Mouse (Mus musculus) CH12.LX (cell line): ENCODE results near the gene Gm49318. TPM values are rescaled to one million over a fixed set of nuclear protein-coding genes. Genes with fewer than 3 reads are reported as not detected.
A peak's percentile ranks its signal among the peaks of the same experiment; 100 is the strongest.

Experiments
- DNase-seq: peaks from one replicate; pipeline ENCODE4 v3.0.0-alpha.2; 2013; ENCODE audit errors: extremely low read depth
- H3K27ac ChIP-seq: 2 replicates; pipeline ENCODE4 v1.5.1; 2012; ENCODE audit warnings: low read depth, mild to moderate bottlenecking, control low read depth, moderate library complexity; ENCODE audit not compliant: insufficient read depth
- H3K27me3 ChIP-seq: replicated peaks from 2 replicates; pipeline ENCODE3; 2012; ENCODE audit warnings: inconsistent platforms
- H3K36me3 ChIP-seq, 2 experiments: replicated peaks in 1 of 2; 2 replicates each; pipeline versions ENCODE3 to v1.6.1; 2012; ENCODE audit warnings: inconsistent platforms in 1 of 2, low read length in 1 of 2, mild to moderate bottlenecking in 1 of 2, mixed read lengths in 1 of 2, moderate library complexity in 1 of 2; ENCODE audit not compliant: control insufficient read depth in 1 of 2, insufficient read depth in 1 of 2
- H3K4me1 ChIP-seq, 2 experiments: 2 replicates each; pipeline ENCODE4 v1.6.1; 2012; ENCODE audit warnings: inconsistent platforms in 1 of 2, moderate library complexity in 1 of 2; ENCODE audit not compliant: insufficient read depth in 2 of 2, control insufficient read depth in 1 of 2
- H3K4me2 ChIP-seq: 2 replicates; pipeline ENCODE4 v1.6.1; 2012; ENCODE audit warnings: low read depth, mild to moderate bottlenecking, control low read depth; ENCODE audit not compliant: poor library complexity, insufficient read depth, severe bottlenecking
- H3K4me3 ChIP-seq, 3 experiments: fragments of 150-350 bp in 1 of 3; sonication (generic) in 1 of 3; replicated peaks in 1 of 3; 2 replicates each; pipeline versions ENCODE3 to v1.5.1; 2011 to 2012; ENCODE audit warnings: low read depth in 2 of 3, low read length in 2 of 3, mild to moderate bottlenecking in 2 of 3, moderate library complexity in 2 of 3, control low read depth in 1 of 3, improper control_type of control experiment in 1 of 3, inconsistent platforms in 1 of 3, mixed read lengths in 1 of 3; ENCODE audit not compliant: poor library complexity in 1 of 3
- H3K79me2 ChIP-seq: replicated peaks from 2 replicates; pipeline ENCODE4 v1.6.1; 2012; ENCODE audit warnings: mild to moderate bottlenecking, moderate library complexity; ENCODE audit not compliant: control insufficient read depth, poor library complexity, insufficient read depth, severe bottlenecking; ENCODE audit errors: extremely low read depth
- H3K9ac ChIP-seq: 2 replicates; pipeline ENCODE4 v1.6.1; 2012; ENCODE audit warnings: low read depth, mild to moderate bottlenecking, control low read depth, moderate library complexity; ENCODE audit not compliant: insufficient read depth
- H3K9me3 ChIP-seq: replicated peaks from 2 replicates; pipeline ENCODE3; 2012; ENCODE audit warnings: low read length, inconsistent platforms, mixed read lengths
- BHLHE40 ChIP-seq: IDR thresholded peaks from 2 replicates; pipeline ENCODE4 v1.6.1; 2011; ENCODE audit warnings: mild to moderate bottlenecking, low read depth, low read length, improper control_type of control experiment
- CHD1 ChIP-seq: IDR thresholded peaks from 2 replicates; pipeline ENCODE4 v1.6.1; 2012; ENCODE audit warnings: low read depth, low read length, improper control_type of control experiment, inconsistent platforms
- CHD2 ChIP-seq: IDR thresholded peaks from 2 replicates; pipeline ENCODE4 v1.6.1; 2011; ENCODE audit warnings: low read length, improper control_type of control experiment
- CTCF ChIP-seq, 2 experiments: IDR thresholded peaks in 1 of 2; conservative IDR thresholded peaks in 1 of 2; 2 replicates each; pipeline ENCODE4 v1.5.1; 2011 to 2012; ENCODE audit warnings: low read depth in 2 of 2, low read length in 2 of 2, improper control_type of control experiment in 1 of 2, inconsistent platforms in 1 of 2, mild to moderate bottlenecking in 1 of 2, moderate library complexity in 1 of 2
- E2F4 ChIP-seq: IDR thresholded peaks from 2 replicates; pipeline ENCODE4 v1.6.1; 2011; ENCODE audit warnings: low read depth, low read length, improper control_type of control experiment; ENCODE audit not compliant: insufficient replicate concordance
- ELF1 ChIP-seq: IDR thresholded peaks from 2 replicates; pipeline ENCODE4 v1.6.1; 2014; ENCODE audit warnings: low read depth, mild to moderate bottlenecking, inconsistent platforms, low read length, improper control_type of control experiment
- EP300 ChIP-seq: IDR thresholded peaks from 2 replicates; pipeline ENCODE4 v1.6.1; 2011; ENCODE audit warnings: low read length, improper control_type of control experiment
- ETS1 ChIP-seq: conservative IDR thresholded peaks from 2 replicates; pipeline ENCODE4 v1.6.1; 2012; ENCODE audit warnings: low read depth, mild to moderate bottlenecking, inconsistent platforms, low read length, improper control_type of control experiment, moderate library complexity
- GABPA ChIP-seq: IDR thresholded peaks from 2 replicates; pipeline ENCODE4 v1.6.1; 2012; ENCODE audit warnings: low read depth, low read length, improper control_type of control experiment, inconsistent platforms; ENCODE audit not compliant: insufficient replicate concordance
- HCFC1 ChIP-seq: IDR thresholded peaks from 2 replicates; pipeline ENCODE4 v1.6.1; 2012; ENCODE audit warnings: low read depth, mild to moderate bottlenecking, inconsistent platforms, low read length, improper control_type of control experiment
- IRF4 ChIP-seq: IDR thresholded peaks from 2 replicates; pipeline ENCODE4 v1.6.1; 2014; ENCODE audit warnings: low read depth, mild to moderate bottlenecking, inconsistent platforms, low read length, improper control_type of control experiment
- JUN ChIP-seq: IDR thresholded peaks from 2 replicates; pipeline ENCODE4 v1.6.1; 2011; ENCODE audit warnings: low read depth, mild to moderate bottlenecking, low read length, improper control_type of control experiment, moderate library complexity; ENCODE audit not compliant: insufficient read depth
- JUND ChIP-seq: conservative IDR thresholded peaks from 2 replicates; pipeline ENCODE4 v1.6.1; 2011; ENCODE audit warnings: low read depth, low read length, improper control_type of control experiment
- KAT2A ChIP-seq: IDR thresholded peaks from 2 replicates; pipeline ENCODE4 v1.6.1; 2012; ENCODE audit warnings: low read length, improper control_type of control experiment, inconsistent platforms; ENCODE audit not compliant: insufficient replicate concordance
- MAFK ChIP-seq: IDR thresholded peaks from 2 replicates; pipeline ENCODE4 v1.6.1; 2011; ENCODE audit warnings: low read length, improper control_type of control experiment; ENCODE audit not compliant: insufficient replicate concordance
- MAX ChIP-seq: IDR thresholded peaks from 2 replicates; pipeline ENCODE4 v1.6.1; 2011; ENCODE audit warnings: low read length, improper control_type of control experiment
- MAZ ChIP-seq: IDR thresholded peaks from 2 replicates; pipeline ENCODE4 v1.6.1; 2012; ENCODE audit warnings: low read depth, mild to moderate bottlenecking, inconsistent platforms, low read length, improper control_type of control experiment, moderate library complexity
- MEF2A ChIP-seq: IDR thresholded peaks from 2 replicates; pipeline ENCODE4 v1.6.1; 2014; ENCODE audit warnings: low read depth, mild to moderate bottlenecking, inconsistent platforms, low read length, improper control_type of control experiment, borderline replicate concordance
- NELFE ChIP-seq: IDR thresholded peaks from 2 replicates; pipeline ENCODE4 v1.6.1; 2011; ENCODE audit warnings: low read depth, low read length, improper control_type of control experiment
- PAX5 ChIP-seq: IDR thresholded peaks from 2 replicates; pipeline ENCODE4 v1.6.1; 2012; ENCODE audit warnings: low read length, inconsistent platforms, mixed read lengths
- POLR2A ChIP-seq: IDR thresholded peaks from 2 replicates; pipeline ENCODE4 v1.6.1; 2011; ENCODE audit warnings: low read depth, mild to moderate bottlenecking, improper control_type of control experiment, low read length
- POLR2AphosphoS2 ChIP-seq: IDR thresholded peaks from 2 replicates; pipeline ENCODE4 v1.6.1; 2011; ENCODE audit warnings: low read depth, low read length, improper control_type of control experiment
- RAD21 ChIP-seq: IDR thresholded peaks from 2 replicates; pipeline ENCODE4 v1.6.1; 2011; ENCODE audit warnings: low read depth, mild to moderate bottlenecking, low read length, improper control_type of control experiment, moderate library complexity
- RCOR1 ChIP-seq: conservative IDR thresholded peaks from 2 replicates; pipeline ENCODE4 v1.6.1; 2012; ENCODE audit warnings: low read depth, mild to moderate bottlenecking, inconsistent platforms, low read length, improper control_type of control experiment
- SMC3 ChIP-seq: IDR thresholded peaks from 2 replicates; pipeline ENCODE4 v1.6.1; 2011; ENCODE audit warnings: low read depth, low read length, improper control_type of control experiment
- TBP ChIP-seq: conservative IDR thresholded peaks from 2 replicates; pipeline ENCODE4 v1.6.1; 2011; ENCODE audit warnings: low read depth, low read length, improper control_type of control experiment
- TCF12 ChIP-seq: IDR thresholded peaks from 2 replicates; pipeline ENCODE4 v1.6.1; 2014; ENCODE audit warnings: low read depth, mild to moderate bottlenecking, inconsistent platforms, low read length, improper control_type of control experiment
- UBTF ChIP-seq: IDR thresholded peaks from 2 replicates; pipeline ENCODE4 v1.6.1; 2012; ENCODE audit warnings: low read depth, mild to moderate bottlenecking, inconsistent platforms, low read length, improper control_type of control experiment, moderate library complexity
- USF2 ChIP-seq: conservative IDR thresholded peaks from 2 replicates; pipeline ENCODE4 v1.6.1; 2011; ENCODE audit warnings: low read depth, low read length, improper control_type of control experiment
- ZC3H11A ChIP-seq: IDR thresholded peaks from 2 replicates; pipeline ENCODE4 v1.6.1; 2012; ENCODE audit warnings: low read depth, mild to moderate bottlenecking, inconsistent platforms, low read length, improper control_type of control experiment
- ZMIZ1 ChIP-seq: IDR thresholded peaks from 2 replicates; pipeline ENCODE4 v1.6.1; 2012; ENCODE audit warnings: low read depth, mild to moderate bottlenecking, inconsistent platforms, low read length, improper control_type of control experiment
- ZNF384 ChIP-seq: IDR thresholded peaks from 2 replicates; pipeline ENCODE4 v1.6.1; 2012; ENCODE audit warnings: low read depth, low read length, improper control_type of control experiment, inconsistent platforms
- dilution Hi-C: fragments of 300-500 bp; cut with MboI; formaldehyde crosslinking; loops from 2 replicates; pipeline ENCODE4 v1.14.3; 2020; ENCODE audit warnings: low sequenced_read_pairs; ENCODE audit not compliant: extremely low pct_unique_long_range_greater_than_20kb, extremely low pct_ligation_motif_present
- in situ Hi-C: fragments of 300-500 bp; cut with MboI; formaldehyde crosslinking; loops from 3 replicates; pipeline ENCODE4 v1.14.3; 2019; ENCODE audit warnings: low sequenced_read_pairs, low pct_ligation_motif_present, low pct_unique_long_range_greater_than_20kb, mixed read lengths
- polyA plus RNA-seq: library from polyadenylated mRNA; unstranded; fragments of >175 nt; gene quantifications from 2 replicates; pipeline ENCODE4 v1.2.1, GENCODE M21; 2012; ENCODE audit warnings: low read depth; ENCODE audit not compliant: insufficient read length
- total RNA-seq, 2 experiments: library from RNA; depleted of rRNA; stranded (reverse); fragments of 300-350 nt in 1 of 2; fragments of >200 nt in 1 of 2; gene quantifications; 2 replicates each; pipeline ENCODE4 v1.2.3; 2012 to 2014

Gm49318 gene
- total and polyA plus RNA-seq, 3 experiments: not detected

- no peak within 1 kb of the TSS for H3K27ac ChIP-seq
- no peak within 1 kb of the TSS for H3K4me2 ChIP-seq
- in situ Hi-C loops: no loop called here
- no peak for TF ChIP-seq HCFC1
- no peak for TF ChIP-seq ZC3H11A
- TF ChIP-seq RAD21: no peak
- no peak for TF ChIP-seq CHD2
- no peak for TF ChIP-seq CHD1
- peaks cover 39% of the 10 kb centered on the region for H3K27me3 ChIP-seq
- dilution Hi-C loops: no loop called here
- peaks cover 4 to 7% of the 10 kb centered on the region in 2 experiments; a peak in 2 of 4 replicates for H3K4me1 ChIP-seq
- H3K36me3 ChIP-seq: no peaks in the 10 kb centered on the region
- H3K4me3 ChIP-seq: no peak within 1 kb of the TSS
- H3K79me2 ChIP-seq: no peaks in the 10 kb centered on the region
- H3K9me3 ChIP-seq: no peaks in the 10 kb centered on the region
- DNase-seq: no peak
- no peak within 1 kb of the TSS for H3K9ac ChIP-seq
These were observed 28.1 kb upstream of the Gm49318 start, which contains the start of gene Cnn1 for GRCm38 (mm10) chr9:22098993-22099696. TSS of gene Cnn1 (plus strand) at chr9:22099216.

GRCm38 (mm10) chr9:22095854-22096307 lies 24.8 kb upstream of the Gm49318 start:
- Histone ChIP-seq H3K79me2 (no peaks in the 10 kb centered on the region), H3K27me3 (peaks cover 38% of the 10 kb centered on the region), H3K4me1 (peaks cover 4 to 7% of the 10 kb centered on the region in 2 experiments; a peak in 2 of 4 replicates), H3K4me2 (peak overlapping the region; percentile 96), H3K9me3 (no peaks in the 10 kb centered on the region), H3K27ac (no peak overlapping the region), H3K9ac (peak overlapping the region; percentile 73), H3K4me3 (peak overlapping the region; percentile 13 to 59 (median 41)), H3K36me3 (no peaks in the 10 kb centered on the region)
- DNase-seq: peak; percentile 72
- dilution Hi-C loops (no loop called here), in situ Hi-C loops (no loop called here)
- no peak for TF ChIP-seq PAX5
- no peak for TF ChIP-seq EP300
- TF ChIP-seq CTCF (conservative IDR thresholded peaks at IDR 0.05 in 1 of 2, IDR thresholded peaks at IDR 0.05 in 1 of 2; ENCODE audit: low read depth in 2 of 2, low read length in 2 of 2): peak; percentile 43 to 84; a peak in 3 of 4 replicates
- TF ChIP-seq UBTF: no peak
- no peak for TF ChIP-seq KAT2A
- no peak for TF ChIP-seq BHLHE40
- TF ChIP-seq MAZ: no peak
- no peak for TF ChIP-seq CHD1
- peak; percentile 80 for TF ChIP-seq MEF2A
- TF ChIP-seq HCFC1: no peak
- TF ChIP-seq MAFK: no peak
- 0 out of 2 replicates have a peak, but pooled peaks have one; percentile 4 for TF ChIP-seq IRF4
- peak; percentile 60 for TF ChIP-seq JUN
- TF ChIP-seq NELFE: no peak
- no peak for TF ChIP-seq POLR2A
- TF ChIP-seq SMC3: peak; percentile 74
- TF ChIP-seq E2F4: no peak
- no peak for TF ChIP-seq USF2
- no peak for TF ChIP-seq CHD2
- no peak for TF ChIP-seq TCF12
- no peak for TF ChIP-seq POLR2AphosphoS2
- no peak for TF ChIP-seq GABPA
- TF ChIP-seq ETS1: peak; percentile 22
- no peak for TF ChIP-seq RCOR1
- TF ChIP-seq ELF1: 0 out of 2 replicates have a peak, but pooled peaks have one; percentile 16
- no peak for TF ChIP-seq ZNF384
- TF ChIP-seq TBP: no peak
- no peak for TF ChIP-seq ZMIZ1
- TF ChIP-seq RAD21: peak; percentile 44
- peak; percentile 58 for TF ChIP-seq JUND
- TF ChIP-seq MAX: no peak
